Mouse (Mus musculus) myocyte (in vitro differentiated cells): ENCODE measurements at regions not wholly inside any gene's neighbourhood (a gene's known extent, or its start where the extent isn't known, plus 50 kb on each side); places are given as distances from the start of the nearest gene placed in this dataset.

ENCODE experiments used
- H3K27me3 ChIP-seq: one replicate; pipeline ENCODE4 v1.6.1; 2011; ENCODE audit not compliant: control insufficient read depth, insufficient read depth, insufficient read length
- H3K36me3 ChIP-seq: one replicate; pipeline ENCODE4 v1.6.1; 2011; ENCODE audit not compliant: control insufficient read depth, insufficient read depth
- H3K4me2 ChIP-seq: one replicate; pipeline ENCODE4 v1.6.1; 2011; ENCODE audit warnings: low read depth, control low read depth
- H3K4me3 ChIP-seq: one replicate; pipeline ENCODE4 v1.5.1; 2011; ENCODE audit warnings: mild to moderate bottlenecking, control low read depth, moderate library complexity
- H3K79me2 ChIP-seq: one replicate; pipeline ENCODE4 v1.6.1; 2011; ENCODE audit not compliant: control insufficient read depth, insufficient read depth
- H3ac ChIP-seq: one replicate; pipeline ENCODE4 v1.6.1; 2011; ENCODE audit not compliant: control insufficient read depth, insufficient read length
- CEBPB ChIP-seq: IDR thresholded peaks from 2 replicates; pipeline ENCODE4 v1.6.1; 2011; ENCODE audit warnings: mild to moderate bottlenecking, moderate library complexity; ENCODE audit not compliant: poor library complexity, insufficient read depth, severe bottlenecking
- E2F4 ChIP-seq: IDR thresholded peaks from one replicate; pipeline ENCODE4 v1.6.1; 2011; ENCODE audit warnings: mild to moderate bottlenecking, control low read depth, moderate library complexity; ENCODE audit not compliant: insufficient read depth
- MAX ChIP-seq: IDR thresholded peaks from one replicate; pipeline ENCODE4 v1.6.1; 2011; ENCODE audit warnings: low read depth, mild to moderate bottlenecking, control low read depth
- MYOD1 ChIP-seq, 3 experiments: IDR thresholded peaks; one replicate each; pipeline ENCODE4 v1.6.1; 2011; ENCODE audit warnings: control low read depth in 2 of 3, low read depth in 2 of 3, mild to moderate bottlenecking in 2 of 3, moderate library complexity in 1 of 3; ENCODE audit not compliant: insufficient read length in 2 of 3, control insufficient read depth in 1 of 3
- MYOG ChIP-seq, 3 experiments: IDR thresholded peaks; one replicate each; pipeline ENCODE4 v1.6.1; 2011; ENCODE audit warnings: control low read depth in 2 of 3, low read depth in 2 of 3, mild to moderate bottlenecking in 2 of 3; ENCODE audit not compliant: insufficient read length in 2 of 3, control insufficient read depth in 1 of 3, insufficient read depth in 1 of 3
- POLR2A ChIP-seq: IDR thresholded peaks from one replicate; pipeline ENCODE4 v1.6.1; 2011; ENCODE audit warnings: low read depth, mild to moderate bottlenecking, control low read depth, moderate library complexity; ENCODE audit not compliant: insufficient read length
- POLR2AphosphoS2 ChIP-seq: IDR thresholded peaks from one replicate; pipeline ENCODE4 v1.6.1; 2011; ENCODE audit warnings: low read depth, control low read depth; ENCODE audit not compliant: insufficient read length
- REST ChIP-seq: IDR thresholded peaks from one replicate; pipeline ENCODE4 v1.6.1; 2011; ENCODE audit warnings: mild to moderate bottlenecking, control low read depth, moderate library complexity; ENCODE audit not compliant: insufficient read depth, insufficient read length
- SRF ChIP-seq: IDR thresholded peaks from one replicate; pipeline ENCODE4 v1.6.1; 2011; ENCODE audit warnings: low read depth; ENCODE audit not compliant: control insufficient read depth, insufficient read length
- TCF12 ChIP-seq: IDR thresholded peaks from one replicate; pipeline ENCODE4 v1.6.1; 2011; ENCODE audit warnings: mild to moderate bottlenecking, control low read depth; ENCODE audit not compliant: poor library complexity, insufficient read depth, severe bottlenecking
- TCF3 ChIP-seq: IDR thresholded peaks from one replicate; pipeline ENCODE4 v1.6.1; 2011; ENCODE audit warnings: low read depth, control low read depth; ENCODE audit not compliant: insufficient read length
- USF1 ChIP-seq: IDR thresholded peaks from one replicate; pipeline ENCODE4 v1.6.1; 2011; ENCODE audit warnings: low read depth, mild to moderate bottlenecking, control low read depth, moderate library complexity

DNA sequence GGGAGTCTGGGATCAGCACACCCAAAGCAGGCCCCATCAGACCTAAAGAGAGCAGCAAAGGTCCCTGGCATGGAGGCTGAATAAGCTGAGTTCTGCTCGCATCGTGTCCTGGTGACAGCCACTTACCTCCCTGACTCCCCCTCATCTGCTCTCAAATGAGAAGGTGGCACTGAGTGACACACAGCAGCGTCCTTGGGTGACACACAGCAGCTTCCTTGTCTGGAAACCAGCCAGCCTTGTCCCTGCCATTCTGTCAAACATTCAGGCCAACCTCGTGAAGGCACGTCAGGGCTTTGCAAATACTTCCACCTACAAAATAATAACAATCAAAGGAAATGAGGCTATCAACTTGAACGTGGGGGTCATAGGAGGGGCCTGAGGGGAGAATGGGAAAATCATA, 183.7 kb upstream of the Dnajc19 start:
- no peaks in the 10 kb centered on the region for H3K79me2 ChIP-seq
- H3K27me3 ChIP-seq: no peaks in the 10 kb centered on the region
- H3K36me3 ChIP-seq: no peaks in the 10 kb centered on the region
- no peak for TF ChIP-seq SRF
- H3K4me3 ChIP-seq: no peak overlapping the region
- no peak overlapping the region for H3K4me2 ChIP-seq
- no peak overlapping the region for H3ac ChIP-seq

DNA sequence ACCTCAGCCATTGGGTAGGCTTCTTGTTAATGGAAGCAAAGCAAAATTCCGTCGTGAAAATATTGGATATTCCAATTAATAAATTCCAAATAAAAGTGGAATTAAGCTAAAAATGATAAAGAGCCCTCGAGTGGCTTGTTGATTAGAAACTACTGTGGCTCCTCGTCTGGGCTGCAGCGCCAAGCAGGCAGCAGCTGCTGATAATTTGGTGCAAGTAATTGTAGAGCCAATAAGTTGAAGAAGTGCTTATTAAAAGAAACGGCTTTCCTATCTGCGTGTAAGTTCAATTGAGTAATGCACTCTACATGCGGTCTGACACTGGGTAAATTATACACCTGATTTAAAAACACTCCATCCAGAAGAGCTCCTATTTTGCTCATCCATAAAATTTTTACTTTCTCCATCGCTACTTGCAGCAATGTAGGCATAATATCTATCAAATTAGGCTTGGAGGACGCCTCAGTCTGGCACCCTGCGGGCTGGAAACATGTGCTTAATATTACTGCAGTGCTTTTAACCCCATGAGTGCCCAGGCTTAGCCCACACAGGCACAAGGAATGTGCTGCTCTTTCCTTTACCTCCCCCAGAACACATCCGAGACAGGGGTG, 171.7 kb upstream of the Dnajc19 start:
- no peaks in the 10 kb centered on the region for H3K36me3 ChIP-seq
- no peak for TF ChIP-seq POLR2AphosphoS2
- no peak for TF ChIP-seq CEBPB
- TF ChIP-seq TCF3: no peak
- no peak for TF ChIP-seq MYOD1 (IDR thresholded peaks at IDR 0.05; ENCODE audit: control insufficient read depth in 1 of 3, insufficient read length in 2 of 3, low read depth in 2 of 3)
- TF ChIP-seq SRF: no peak
- TF ChIP-seq E2F4: no peak
- TF ChIP-seq USF1: no peak
- no peak for TF ChIP-seq MAX
- TF ChIP-seq POLR2A: no peak
- TF ChIP-seq REST: no peak
- no peak for TF ChIP-seq TCF12
- no peak for TF ChIP-seq MYOG (IDR thresholded peaks at IDR 0.05; ENCODE audit: control insufficient read depth in 1 of 3, insufficient read depth in 1 of 3, insufficient read length in 2 of 3, low read depth in 2 of 3)
- H3K4me2 ChIP-seq: no peak overlapping the region
- H3K27me3 ChIP-seq: no peaks in the 10 kb centered on the region
- H3K4me3 ChIP-seq: no peak overlapping the region
- H3K79me2 ChIP-seq: no peaks in the 10 kb centered on the region
- no peak overlapping the region for H3ac ChIP-seq

DNA sequence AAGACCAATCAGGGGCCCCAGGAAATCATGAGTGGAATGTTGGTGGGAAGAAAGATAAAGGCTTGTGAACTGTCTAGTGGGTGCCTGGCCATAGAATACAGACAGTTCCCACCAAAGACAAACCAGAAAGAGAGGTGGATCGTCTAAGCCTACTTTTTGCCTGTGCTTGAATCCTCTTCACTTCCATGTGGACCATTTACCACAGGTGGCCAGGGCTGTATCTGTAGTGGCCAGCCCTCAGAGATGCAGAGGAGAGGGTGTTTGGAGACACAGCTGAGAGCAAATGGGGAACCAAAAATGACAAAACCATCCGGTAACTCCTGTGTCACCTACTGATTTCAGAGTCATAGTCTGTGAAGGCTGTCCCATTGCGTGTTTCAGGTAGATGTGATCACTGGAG, 161.0 kb upstream of the Dnajc19 start:
- Histone ChIP-seq H3ac (no peak overlapping the region), H3K36me3 (no peaks in the 10 kb centered on the region), H3K4me3 (no peak overlapping the region), H3K79me2 (no peaks in the 10 kb centered on the region), H3K4me2 (no peak overlapping the region), H3K27me3 (no peaks in the 10 kb centered on the region)
- TF ChIP-seq USF1 (no peak), TCF12 (no peak)

DNA sequence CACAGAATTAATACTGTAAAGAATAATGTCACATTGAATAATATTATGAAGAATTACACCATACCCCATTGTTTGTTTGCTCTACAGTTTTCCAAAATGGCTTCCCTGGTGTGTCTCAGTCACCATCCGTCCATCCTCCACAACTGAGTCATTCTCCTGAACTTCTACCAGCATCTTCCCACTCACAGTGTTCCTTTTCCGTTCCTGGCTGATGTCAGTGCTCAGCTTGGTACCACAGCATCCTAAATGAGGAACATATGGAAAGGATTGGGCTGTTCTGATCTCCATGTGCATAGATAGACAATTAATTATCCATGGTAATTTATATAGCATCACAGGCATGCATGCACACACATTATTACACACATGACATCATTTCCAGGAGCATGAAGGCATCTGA, 158.9 kb upstream of the Dnajc19 start:
- H3K27me3 ChIP-seq: no peaks in the 10 kb centered on the region
- no peaks in the 10 kb centered on the region for H3K36me3 ChIP-seq
- no peaks in the 10 kb centered on the region for H3K79me2 ChIP-seq
- no peak overlapping the region for H3ac ChIP-seq
- H3K4me3 ChIP-seq: no peak overlapping the region
- H3K4me2 ChIP-seq: no peak overlapping the region
- TF ChIP-seq POLR2AphosphoS2 (no peak), POLR2A (no peak), SRF (no peak), USF1 (no peak), E2F4 (no peak), TCF12 (no peak), MYOG (IDR thresholded peaks at IDR 0.05; ENCODE audit: control insufficient read depth in 1 of 3, insufficient read depth in 1 of 3, insufficient read length in 2 of 3, low read depth in 2 of 3) (no peak), REST (no peak), TCF3 (no peak), MAX (no peak), MYOD1 (IDR thresholded peaks at IDR 0.05; ENCODE audit: control insufficient read depth in 1 of 3, insufficient read length in 2 of 3, low read depth in 2 of 3) (no peak), CEBPB (no peak)

DNA sequence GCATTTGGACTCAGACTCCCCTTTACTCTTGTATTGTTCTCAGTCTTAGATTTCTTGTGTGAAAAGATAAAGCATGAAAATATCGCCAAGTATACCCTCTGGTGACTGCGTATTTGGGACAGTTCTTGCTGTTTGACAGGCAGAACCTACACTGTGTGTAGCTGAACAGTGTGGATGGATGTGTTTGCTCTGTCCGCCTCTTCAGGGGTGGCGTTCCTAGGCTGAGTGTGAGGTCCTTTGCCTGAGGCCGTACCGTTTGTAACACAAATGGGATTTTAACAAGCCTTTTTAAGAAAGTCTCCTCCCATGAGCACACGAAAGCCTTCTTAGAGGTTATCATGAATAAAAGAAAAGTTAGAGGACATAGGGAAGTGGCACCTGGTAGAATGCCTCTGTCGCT, 153.3 kb upstream of the Dnajc19 start:
- Histone ChIP-seq H3K4me2 (no peak overlapping the region), H3K36me3 (no peaks in the 10 kb centered on the region), H3K4me3 (no peak overlapping the region), H3ac (no peak overlapping the region), H3K79me2 (no peaks in the 10 kb centered on the region), H3K27me3 (no peaks in the 10 kb centered on the region)
- TF ChIP-seq SRF (no peak), MYOG (IDR thresholded peaks at IDR 0.05; ENCODE audit: control insufficient read depth in 1 of 3, insufficient read depth in 1 of 3, insufficient read length in 2 of 3, low read depth in 2 of 3) (no peak), E2F4 (no peak), TCF3 (no peak), CEBPB (no peak), TCF12 (no peak), POLR2A (no peak), MAX (no peak), POLR2AphosphoS2 (no peak), REST (no peak), USF1 (no peak), MYOD1 (IDR thresholded peaks at IDR 0.05; ENCODE audit: control insufficient read depth in 1 of 3, insufficient read length in 2 of 3, low read depth in 2 of 3) (no peak)
